Mouse (Mus musculus) embryonic fibroblast, embryonic 13.5 days (primary cell): ENCODE measurements around the gene 4930452B06Rik.

Experiments
- CTCF ChIP-seq: IDR thresholded peaks from 2 replicates; pipeline ENCODE4 v1.5.1; 2011; ENCODE audit warnings: mild to moderate bottlenecking, control low read depth, low read length, moderate library complexity, borderline replicate concordance; ENCODE audit not compliant: insufficient read depth
- POLR2A ChIP-seq: IDR thresholded peaks from 2 replicates; pipeline ENCODE4 v1.6.1; 2011; ENCODE audit warnings: low read depth, mild to moderate bottlenecking, control low read depth, low read length, moderate library complexity

DNA sequence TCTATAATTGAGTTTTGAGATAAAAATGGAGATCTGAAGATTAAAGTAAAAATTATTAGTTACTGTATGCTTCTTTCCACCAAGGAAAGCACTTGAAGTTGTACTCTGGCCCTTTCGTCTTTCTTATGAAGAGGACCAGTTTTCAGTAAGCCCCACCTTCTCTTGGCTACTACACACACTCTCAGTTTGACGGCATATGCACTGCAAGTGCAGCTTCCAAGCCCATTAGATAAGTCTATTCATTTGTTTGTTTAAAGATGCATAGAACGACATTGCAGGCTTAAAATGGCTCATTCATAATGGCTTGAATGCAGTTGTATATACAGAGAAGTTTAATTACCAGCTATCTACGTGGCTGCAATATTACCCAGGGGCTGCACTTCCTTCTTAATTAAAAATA, 171.1 kb downstream of the 4930452B06Rik start:
- TF ChIP-seq CTCF = no peak
- no peak for TF ChIP-seq POLR2A
